Mouse (Mus musculus) embryonic facial prominence, embryonic 13.5 days (tissue): ENCODE measurements around the gene Sult2b1. TPM values are rescaled to one million over a fixed set of nuclear protein-coding genes. Genes with fewer than 3 reads are reported as not detected.

Source experiments
- ATAC-seq: fragments of 200-750 bp; cut with Nextera tagmentation; 2 replicates; pipeline ENCODE4 v1.8.0; 2017; ENCODE audit warnings: low read depth; ENCODE audit not compliant: insufficient number of reproducible peaks, insufficient read depth, low FRiP score, low TSS enrichment
- H3K27ac ChIP-seq: fragments of 300-500 bp; sonication (generic); 2 replicates; pipeline ENCODE4 v1.5.1; 2015; ENCODE audit warnings: moderate library complexity, mild to moderate bottlenecking, inconsistent platforms
- H3K27me3 ChIP-seq: fragments of 300-500 bp; sonication (generic); 2 replicates; pipeline ENCODE4 v1.6.1; 2015; ENCODE audit warnings: mild to moderate bottlenecking, inconsistent platforms
- H3K36me3 ChIP-seq: fragments of 300-500 bp; sonication (generic); 2 replicates; pipeline ENCODE4 v1.6.1; 2015; ENCODE audit warnings: mild to moderate bottlenecking, inconsistent platforms
- H3K4me1 ChIP-seq: fragments of 300-500 bp; sonication (generic); 2 replicates; pipeline ENCODE4 v1.6.1; 2015; ENCODE audit warnings: inconsistent platforms
- H3K4me2 ChIP-seq: fragments of 300-500 bp; sonication (generic); 2 replicates; pipeline ENCODE4 v1.6.1; 2015; ENCODE audit warnings: moderate library complexity, mild to moderate bottlenecking, inconsistent platforms
- H3K4me3 ChIP-seq: fragments of 300-500 bp; sonication (generic); 2 replicates; pipeline ENCODE4 v1.5.1; 2015; ENCODE audit warnings: mild to moderate bottlenecking, inconsistent platforms
- H3K9ac ChIP-seq: fragments of 300-500 bp; sonication (generic); 2 replicates; pipeline ENCODE4 v1.6.1; 2015; ENCODE audit warnings: mild to moderate bottlenecking, inconsistent platforms
- H3K9me3 ChIP-seq: fragments of 300-500 bp; sonication (generic); 2 replicates; pipeline ENCODE4 v1.6.1; 2016; ENCODE audit warnings: inconsistent platforms
- WGBS: fragments of 180-500 bp; shearing (Covaris S2); methylation state at CpG from one replicate; pipeline ENCODE4 v1.1.7; 2015; ENCODE audit warnings: mixed read lengths; 5-methylcytosine and 5-hydroxymethylcytosine counted together
- polyA plus RNA-seq: library from polyadenylated mRNA; unstranded; fragments of >200 nt; fragmentation: Nextera tagmentation; extraction: Ambion mirVana; gene quantifications from 2 replicates; pipeline ENCODE4 v1.2.1, GENCODE M21; 2015

Sult2b1 gene
- polyA plus RNA-seq, 1 experiment from 2014 or later: 8.4 TPM

- Histone ChIP-seq H3K4me2 (peak overlapping the region; percentile 48), H3K27ac (no peak overlapping the region), H3K36me3 (peaks cover 29% of the 10 kb centered on the region), H3K27me3 (peaks cover 38% of the 10 kb centered on the region), H3K4me1 (peaks cover 34% of the 10 kb centered on the region), H3K9ac (no peak overlapping the region), H3K9me3 (no peaks in the 10 kb centered on the region), H3K4me3 (0 out of 2 replicates have a peak overlapping the region, but pooled peaks have one; percentile 28)
- WGBS: 36% methylated on average over 7 of the region's 7 CpGs
- ATAC-seq: no peak
Observed at GRCm38 (mm10) chr7:45800001-45800400, 15.5 kb upstream of the Sult2b1 start.

DNA sequence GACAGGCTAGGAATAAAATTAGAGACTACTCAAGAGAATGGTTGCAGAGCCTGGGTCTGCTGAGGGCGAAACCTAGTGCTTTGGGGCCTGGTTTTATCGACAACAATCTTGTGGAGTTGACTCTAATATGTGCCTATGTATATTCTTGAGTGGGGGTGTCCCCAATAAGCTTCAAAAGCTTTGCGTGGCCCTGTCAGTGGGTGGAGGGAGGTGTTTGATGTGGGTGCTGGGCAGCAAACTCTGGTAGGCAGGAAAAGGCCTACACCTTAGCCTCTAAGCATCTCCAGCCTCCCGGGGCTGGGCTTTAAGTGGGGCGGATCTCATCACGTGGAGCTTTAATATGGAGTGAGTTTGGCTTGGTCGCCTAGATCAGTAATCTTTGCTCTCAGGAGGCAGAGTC, 14.5 kb upstream of the Sult2b1 start:
- peaks cover 40% of the 10 kb centered on the region for H3K36me3 ChIP-seq
- H3K9me3 ChIP-seq: no peaks in the 10 kb centered on the region
- WGBS: 54% methylated on average over 7 of the region's 7 CpGs
- H3K27me3 ChIP-seq: peaks cover 40% of the 10 kb centered on the region
- H3K4me3 ChIP-seq: peak overlapping the region; percentile 47; the same call in 1 of the 2 replicates
- no peak overlapping the region for H3K9ac ChIP-seq
- ATAC-seq: no peak
- peak overlapping the region; percentile 87 for H3K4me2 ChIP-seq
- H3K4me1 ChIP-seq: peaks cover 34% of the 10 kb centered on the region
- no peak overlapping the region for H3K27ac ChIP-seq

- peaks cover 43% of the 10 kb centered on the region for H3K36me3 ChIP-seq
- H3K4me2 ChIP-seq: peak overlapping the region; percentile 87
- no peaks in the 10 kb centered on the region for H3K9me3 ChIP-seq
- peaks cover 40% of the 10 kb centered on the region for H3K27me3 ChIP-seq
- peaks cover 34% of the 10 kb centered on the region for H3K4me1 ChIP-seq
- H3K27ac ChIP-seq: no peak overlapping the region
- H3K9ac ChIP-seq: peak overlapping the region; percentile 78
- ATAC-seq: no peak
- WGBS: 2% methylated on average over 19 of the region's 19 CpGs
- peak overlapping the region; percentile 47 for H3K4me3 ChIP-seq
Observed at GRCm38 (mm10) chr7:45798511-45798836, 14.0 kb upstream of the Sult2b1 start.

- WGBS: 2% methylated on average over 59 of the region's 60 CpGs
- H3K9me3 ChIP-seq: no peaks in the 10 kb centered on the region
- H3K4me1 ChIP-seq: peaks cover 34% of the 10 kb centered on the region
- no peak overlapping the region for H3K27ac ChIP-seq
- peak overlapping the region; percentile 47 for H3K4me3 ChIP-seq
- no peak for ATAC-seq
- peaks cover 43% of the 10 kb centered on the region for H3K36me3 ChIP-seq
- peaks cover 40% of the 10 kb centered on the region for H3K27me3 ChIP-seq
- H3K4me2 ChIP-seq: peak overlapping the region; percentile 87
- H3K9ac ChIP-seq: peak overlapping the region; percentile 78
Observed at GRCm38 (mm10) chr7:45797661-45798510, 13.4 kb upstream of the Sult2b1 start.

- peaks cover 45% of the 10 kb centered on the region for H3K36me3 ChIP-seq
- no peaks in the 10 kb centered on the region for H3K9me3 ChIP-seq
- no peak overlapping the region for H3K27ac ChIP-seq
- no peak for ATAC-seq
- H3K9ac ChIP-seq: peak overlapping the region; percentile 78
- no peak overlapping the region for H3K4me3 ChIP-seq
- H3K27me3 ChIP-seq: peaks cover 40% of the 10 kb centered on the region
- peak overlapping the region; percentile 87; the same call in 1 of the 2 replicates for H3K4me2 ChIP-seq
- peaks cover 34% of the 10 kb centered on the region for H3K4me1 ChIP-seq
- WGBS: 45% methylated on average over 6 of the region's 6 CpGs
Observed at GRCm38 (mm10) chr7:45796950-45797349, 12.5 kb upstream of the Sult2b1 start.

- 95% methylated on average over 28 of the region's 29 CpGs for WGBS
- Histone ChIP-seq H3K4me3 (no peak overlapping the region), H3K27me3 (peaks cover 36% of the 10 kb centered on the region), H3K9ac (no peak overlapping the region), H3K27ac (no peak overlapping the region), H3K4me2 (no peak overlapping the region), H3K4me1 (peaks cover 20% of the 10 kb centered on the region), H3K9me3 (no peaks in the 10 kb centered on the region), H3K36me3 (peaks cover 60% of the 10 kb centered on the region)
- no peak for ATAC-seq
Observed at GRCm38 (mm10) chr7:45794971-45795370, 10.5 kb upstream of the Sult2b1 start.

DNA sequence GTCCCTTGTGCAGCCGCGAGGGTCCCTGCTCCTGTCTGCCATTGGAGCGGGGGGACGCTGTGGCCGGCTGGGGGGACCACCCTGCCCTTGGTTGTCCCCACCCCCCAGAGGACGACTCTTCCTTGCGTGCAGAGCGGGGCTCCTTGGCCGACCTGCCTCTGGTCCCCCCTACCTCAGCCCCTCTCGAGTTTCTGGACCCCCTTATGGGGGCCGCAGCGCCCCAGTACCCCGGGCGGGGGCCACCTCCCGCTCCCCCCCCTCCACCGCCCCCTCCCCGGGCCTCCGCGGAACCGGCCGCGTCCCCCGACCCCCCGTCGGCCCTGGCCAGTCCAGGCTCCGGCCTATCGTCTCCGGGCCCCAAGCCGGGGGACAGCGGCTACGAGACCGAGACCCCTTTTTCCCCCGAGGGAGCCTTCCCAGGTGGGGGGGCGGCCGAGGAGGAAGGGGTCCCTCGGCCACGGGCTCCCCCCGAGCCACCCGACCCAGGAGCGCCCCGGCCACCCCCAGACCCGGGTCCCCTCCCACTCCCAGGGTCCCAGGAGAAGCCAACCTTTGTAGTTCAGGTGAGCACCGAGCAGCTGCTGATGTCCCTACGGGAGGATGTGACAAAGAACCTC, 9.6 kb upstream of the Sult2b1 start:
- Histone ChIP-seq H3K4me3 (no peak overlapping the region), H3K36me3 (peaks cover 69% of the 10 kb centered on the region), H3K27ac (no peak overlapping the region), H3K4me1 (peaks cover 19% of the 10 kb centered on the region), H3K9ac (no peak overlapping the region), H3K9me3 (no peaks in the 10 kb centered on the region), H3K27me3 (peaks cover 35% of the 10 kb centered on the region), H3K4me2 (no peak overlapping the region)
- ATAC-seq: no peak
- 87% methylated on average over 44 of the region's 44 CpGs for WGBS

- Histone ChIP-seq H3K4me2 (no peak overlapping the region), H3K4me1 (peaks cover 13% of the 10 kb centered on the region), H3K27me3 (peaks cover 27% of the 10 kb centered on the region), H3K36me3 (peaks cover 77% of the 10 kb centered on the region), H3K9me3 (no peaks in the 10 kb centered on the region), H3K27ac (no peak overlapping the region), H3K4me3 (no peak overlapping the region), H3K9ac (no peak overlapping the region)
- WGBS: 83% methylated on average over 24 of the region's 24 CpGs
- no peak for ATAC-seq
Observed at GRCm38 (mm10) chr7:45793240-45793639, 8.8 kb upstream of the Sult2b1 start.

DNA sequence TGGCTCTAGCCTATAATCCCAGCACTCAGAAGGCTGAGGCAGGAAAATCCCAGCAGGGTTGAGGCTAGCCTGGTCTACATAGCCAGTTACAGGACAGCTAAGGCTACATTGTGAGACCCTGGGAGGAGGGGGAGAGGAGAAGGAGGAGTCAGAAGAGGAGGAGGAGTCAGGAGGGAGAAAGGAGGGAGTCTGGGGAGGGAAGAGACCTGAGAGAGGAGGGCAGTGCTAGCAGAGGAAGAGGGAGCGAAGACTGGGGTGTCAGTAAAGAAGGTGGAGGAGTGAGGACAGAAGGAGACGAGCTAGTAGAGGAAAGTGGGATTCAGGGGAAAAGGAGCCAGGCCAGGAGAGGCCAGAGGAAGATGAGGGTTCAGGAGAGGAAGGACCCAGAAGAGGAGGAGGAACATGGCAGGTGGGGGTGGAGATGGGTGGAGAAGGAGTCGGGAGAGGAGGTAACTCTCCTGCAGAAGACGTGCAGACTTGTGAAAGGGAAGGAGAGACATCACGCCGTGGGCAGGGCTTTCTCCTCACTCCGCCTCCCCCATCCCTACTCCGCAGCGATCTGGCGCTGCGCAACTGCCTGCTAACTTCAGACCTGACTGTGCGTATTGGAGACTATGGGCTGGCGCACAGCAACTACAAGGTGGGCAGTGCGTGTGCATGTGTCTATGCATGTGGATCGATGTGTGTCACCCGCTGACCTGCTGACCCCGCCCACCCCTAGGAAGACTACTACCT, 7.5 kb upstream of the Sult2b1 start:
- Histone ChIP-seq H3K36me3 (peaks cover 86% of the 10 kb centered on the region), H3K27me3 (peaks cover 14% of the 10 kb centered on the region), H3K4me2 (no peak overlapping the region), H3K9me3 (no peaks in the 10 kb centered on the region), H3K4me1 (peaks cover 8% of the 10 kb centered on the region), H3K4me3 (no peak overlapping the region), H3K9ac (no peak overlapping the region), H3K27ac (no peak overlapping the region)
- ATAC-seq: no peak
- 82% methylated on average over 17 of the region's 17 CpGs for WGBS

DNA sequence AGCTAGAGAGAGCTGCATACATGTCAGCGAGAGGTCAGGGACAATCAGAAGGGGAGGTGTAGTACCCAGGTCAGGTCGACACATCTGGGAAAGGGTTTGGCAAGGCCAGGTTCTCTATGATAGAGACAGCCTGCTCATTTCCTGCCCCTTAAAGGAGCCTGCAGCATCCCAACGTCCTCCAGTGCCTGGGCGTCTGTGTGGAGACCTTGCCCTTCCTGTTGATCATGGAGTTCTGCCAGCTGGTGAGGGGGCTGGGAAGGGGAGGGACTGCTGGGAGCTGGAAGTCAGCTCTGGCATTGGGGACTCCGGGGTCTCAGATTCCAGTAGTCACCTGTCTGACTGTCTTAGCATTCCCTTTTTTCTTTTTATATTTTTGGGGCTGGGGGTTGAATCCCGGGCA, 6.3 kb upstream of the Sult2b1 start:
- Histone ChIP-seq H3K4me2 (no peak overlapping the region), H3K9me3 (no peaks in the 10 kb centered on the region), H3K27ac (no peak overlapping the region), H3K9ac (no peak overlapping the region), H3K4me3 (no peak overlapping the region), H3K27me3 (peaks cover 5% of the 10 kb centered on the region), H3K4me1 (peaks cover 20% of the 10 kb centered on the region), H3K36me3 (peaks cover 81% of the 10 kb centered on the region)
- no peak for ATAC-seq
- 67% methylated on average over 6 of the region's 6 CpGs for WGBS

DNA sequence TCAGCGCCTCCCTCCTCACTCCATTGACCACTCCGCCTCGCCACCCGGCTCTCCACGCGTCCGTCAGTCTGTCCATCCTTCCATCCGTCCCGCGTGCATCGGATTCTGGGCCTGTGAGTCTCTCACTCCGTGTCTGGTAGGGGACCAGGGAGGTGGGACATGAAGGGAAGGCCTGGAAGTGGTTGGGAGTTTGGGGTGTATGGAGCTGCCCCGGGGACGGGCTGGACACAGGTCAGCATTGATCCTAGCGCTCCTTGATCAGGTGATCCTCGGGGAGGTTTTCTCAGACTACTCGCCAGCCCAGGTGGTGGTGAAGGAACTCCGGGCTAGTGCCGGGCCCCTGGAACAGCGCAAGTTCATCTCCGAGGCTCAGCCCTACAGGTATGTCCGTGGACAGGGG, 3.2 kb upstream of the Sult2b1 start:
- Histone ChIP-seq H3K4me3 (peak overlapping the region; percentile 82; the same call in 1 of the 2 replicates), H3K9me3 (no peaks in the 10 kb centered on the region), H3K4me2 (peak overlapping the region; percentile 92), H3K4me1 (peaks cover 33% of the 10 kb centered on the region), H3K9ac (no peak overlapping the region), H3K36me3 (peaks cover 51% of the 10 kb centered on the region), H3K27ac (no peak overlapping the region), H3K27me3 (no peaks in the 10 kb centered on the region)
- 88% methylated on average over 22 of the region's 22 CpGs for WGBS
- no peak for ATAC-seq
